ENCODE assay signal across 8 mouse cellular contexts in genomic region chr7:25105411-25106160, GRCm38 (mm10). TPM values are rescaled to one million over a fixed set of nuclear protein-coding genes. Genes with fewer than 3 reads are reported as not detected.
DNase-seq lines count a peak whose midpoint lies in the region; ATAC-seq and TF ChIP-seq lines count a peak whose summit lies in the region.

No protein-coding gene starts in this region.

- peak; percentile 73 for ATAC-seq in hindbrain, embryonic 16.5 days
- peak; percentile 65 for ATAC-seq in midbrain, embryonic 16.5 days

- no peak overlapping the region for H3K4me2 ChIP-seq in hindbrain, embryonic 16.5 days (ENCODE audit: low read length)
- no peak overlapping the region for H3K4me2 ChIP-seq in midbrain, embryonic 16.5 days (ENCODE audit: low read length)

- H3K27ac ChIP-seq in hindbrain, embryonic 16.5 days (ENCODE audit: low read depth, low read length) = peak overlapping the region; percentile 25; the same call in 1 of the 2 replicates
- peak overlapping the region; percentile 62 for H3K27ac ChIP-seq in midbrain, embryonic 16.5 days (ENCODE audit: low read length)
- no peak overlapping the region for H3K27ac ChIP-seq in spleen, adult 2 months (ENCODE audit: insufficient read depth, low read length)

- peak; percentile 100 for TF ChIP-seq CTCF in spleen, adult 2 months (IDR thresholded peaks at IDR 0.05; ENCODE audit: extremely low read depth, insufficient read depth, insufficient read length, insufficient replicate concordance)

- 15% methylated on average over 17 of the region's 17 CpGs for WGBS in hindbrain, embryonic 16.5 days
- 13% methylated on average over 17 of the region's 17 CpGs for WGBS in midbrain, embryonic 16.5 days
- WGBS in spleen, adult 2 months = 24% methylated on average over 17 of the region's 17 CpGs

- intact Hi-C loops in left cerebral cortex, postnatal 36 days (cut with DNase I) = loop anchor here (10.0 kb wide), 1 partner anchor 79 kb away; no protein-coding TSS in a partner anchor

- no peaks in the 10 kb centered on the region for H3K9me3 ChIP-seq in hindbrain, embryonic 16.5 days (ENCODE audit: control insufficient read depth, low read length)
- no peaks in the 10 kb centered on the region for H3K9me3 ChIP-seq in midbrain, embryonic 16.5 days (replicated peaks; ENCODE audit: control insufficient read depth, low read length, poor library complexity, severe bottlenecking)

- H3K9ac ChIP-seq in hindbrain, embryonic 16.5 days (ENCODE audit: low read depth, low read length) = no peak overlapping the region
- H3K9ac ChIP-seq in midbrain, embryonic 16.5 days (ENCODE audit: low read depth, low read length) = peak overlapping the region; percentile 6; the same call in 1 of the 2 replicates

- no peaks in the 10 kb centered on the region for H3K4me1 ChIP-seq in hindbrain, embryonic 16.5 days (ENCODE audit: control insufficient read depth, insufficient read depth, low read depth, low read length)
- no peaks in the 10 kb centered on the region for H3K4me1 ChIP-seq in midbrain, embryonic 16.5 days (ENCODE audit: control insufficient read depth, insufficient read depth, low read length)
- peaks cover 18% of the 10 kb centered on the region; the same call in 1 of the 2 replicates for H3K4me1 ChIP-seq in spleen, adult 2 months (ENCODE audit: control insufficient read depth, insufficient read depth, insufficient read length)

- no peak for TF ChIP-seq POLR2A in spleen, adult 2 months (IDR thresholded peaks at IDR 0.05; ENCODE audit: low read depth, low read length)

- H3K4me3 ChIP-seq in hindbrain, embryonic 16.5 days (ENCODE audit: low read length) = no peak overlapping the region
- H3K4me3 ChIP-seq in midbrain, embryonic 16.5 days (ENCODE audit: low read depth, low read length) = no peak overlapping the region
- H3K4me3 ChIP-seq in spleen, adult 2 months (ENCODE audit: extremely low read depth, insufficient read depth, insufficient read length) = no peak overlapping the region

- H3K27me3 ChIP-seq in hindbrain, embryonic 16.5 days (replicated peaks; ENCODE audit: control insufficient read depth, insufficient read depth, low read length) = no peaks in the 10 kb centered on the region
- H3K27me3 ChIP-seq in midbrain, embryonic 16.5 days (ENCODE audit: control insufficient read depth, insufficient read depth, low read depth, low read length) = no peaks in the 10 kb centered on the region
- no peaks in the 10 kb centered on the region for H3K27me3 ChIP-seq in spleen, adult 2 months (ENCODE audit: control insufficient read depth, insufficient read depth, low read length)

- peak; percentile 42 for DNase-seq in ovary, postnatal 10 days (ENCODE audit: low spot score)
- DNase-seq in ovary, adult 18-20 months (ENCODE audit: low spot score) = no peak
- peak; percentile 77 for DNase-seq in cerebellum, adult 9-11 months
- peak; percentile 72 for DNase-seq in frontal cortex, postnatal 25 days (ENCODE audit: low spot score in 2 of 2)
- peak; percentile 75 to 77 for DNase-seq in left cerebral cortex, postnatal 36 days (ENCODE audit: low spot score in 2 of 2)
- DNase-seq in spleen, adult 2 months (ENCODE audit: low read depth in 1 of 2, low spot score in 2 of 2) = peak; percentile 72 to 84

- H3K36me3 ChIP-seq in hindbrain, embryonic 16.5 days (ENCODE audit: control insufficient read depth, insufficient read depth, low read length) = 0 out of 2 replicates have a peak, but pooled peaks cover 2% of the 10 kb centered on the region
- H3K36me3 ChIP-seq in midbrain, embryonic 16.5 days (ENCODE audit: control insufficient read depth, insufficient read depth, low read length) = no peaks in the 10 kb centered on the region
- peaks cover 6% of the 10 kb centered on the region for H3K36me3 ChIP-seq in spleen, adult 2 months (ENCODE audit: control insufficient read depth, insufficient read depth, low read length)

RNA-seq across cellular contexts. Expression of gene Zfp574, which starts 33.2 kb away (rescaled TPM):
- 30.0 and 39.7 TPM in 2 replicates for polyA plus RNA-seq in hindbrain, embryonic 16.5 days (2015; fragmentation: Nextera tagmentation; extraction: Ambion mirVana)
- 10 to 100 TPM; 34.9 to 40.4 TPM for total RNA-seq in left cerebral cortex, postnatal 36 days (2021)
- polyA plus RNA-seq in midbrain, embryonic 16.5 days (2015; fragmentation: Nextera tagmentation; extraction: Ambion mirVana) = 33.7 and 34.2 TPM in 2 replicates
- 23.7 and 34.7 TPM in 2 replicates for polyA plus RNA-seq in spleen, adult 2 months (2012; rRNA removed)

RNA-seq across cellular contexts. Expression of gene Grik5, which starts 33.4 kb away (rescaled TPM):
- polyA plus RNA-seq in hindbrain, embryonic 16.5 days (2015; fragmentation: Nextera tagmentation; extraction: Ambion mirVana) = 12.5 and 15.8 TPM in 2 replicates
- total RNA-seq in left cerebral cortex, postnatal 36 days (2021) = 100 to 1,000 TPM; 225 to 248 TPM
- polyA plus RNA-seq in midbrain, embryonic 16.5 days (2015; fragmentation: Nextera tagmentation; extraction: Ambion mirVana) = 14.2 and 15.5 TPM in 2 replicates
- 10.2 and 12.9 TPM in 2 replicates for polyA plus RNA-seq in spleen, adult 2 months (2012; rRNA removed)
